Mouse (Mus musculus) embryo, embryonic 10 days (tissue): Measurements from ENCODE around the gene Qsox2.

Experiments used
- DNase-seq: peaks from one replicate; pipeline ENCODE4 v3.0.0-alpha.2; 2015; ENCODE audit warnings: low spot score

The Qsox2 gene

GRCm38 (mm10) chr2:26237290-26237782, at the start of gene Qsox2:
Gene Qsox2, minus strand, starts transcription at chr2:26237525.
- peak; percentile 95 for DNase-seq

DNA sequence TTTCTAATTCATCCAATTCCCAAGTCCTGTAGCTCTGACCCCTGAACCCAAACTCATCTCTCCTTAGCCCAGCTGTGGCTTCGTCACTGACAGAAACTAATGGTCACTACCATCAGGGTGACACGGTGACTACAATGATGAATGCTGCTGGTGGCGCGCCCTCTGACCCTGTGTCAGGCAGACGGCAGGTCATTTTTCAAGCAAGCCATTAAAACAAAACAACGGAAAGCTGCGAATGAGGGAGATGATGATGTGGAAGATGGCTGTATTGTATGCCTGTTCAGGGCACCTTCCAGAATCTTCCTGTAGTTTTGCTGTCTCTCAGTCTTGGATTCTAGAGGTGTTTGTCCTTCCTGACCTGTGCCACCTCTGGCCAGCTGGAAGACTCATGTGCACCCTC, 49.1 kb upstream of the Qsox2 start:
- DNase-seq: peak; percentile 79

GRCm38 (mm10) chr2:26285804-26286203, 48.5 kb upstream of the Qsox2 start:
- no peak for DNase-seq

DNA sequence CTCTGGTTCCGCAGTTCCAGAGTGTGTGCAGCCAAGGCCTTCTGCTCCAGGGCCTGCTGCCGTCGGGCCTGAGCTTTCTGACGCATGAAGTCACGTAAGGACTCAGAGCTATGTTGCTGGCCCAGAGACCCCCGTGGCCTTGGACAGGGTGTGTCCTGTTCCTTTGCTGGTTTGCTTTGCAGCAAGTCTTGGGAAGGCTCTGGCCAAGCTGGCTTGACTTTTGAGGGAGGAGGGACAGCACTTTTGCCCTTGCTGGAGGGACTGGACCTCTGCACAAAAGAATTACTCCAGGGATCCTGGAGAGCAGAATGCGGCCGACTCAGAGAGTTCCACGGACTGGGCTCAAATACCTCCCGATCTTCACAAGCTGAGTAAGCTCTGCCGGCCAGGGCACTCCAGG, 43.3 kb upstream of the Qsox2 start:
- no peak for DNase-seq

DNA sequence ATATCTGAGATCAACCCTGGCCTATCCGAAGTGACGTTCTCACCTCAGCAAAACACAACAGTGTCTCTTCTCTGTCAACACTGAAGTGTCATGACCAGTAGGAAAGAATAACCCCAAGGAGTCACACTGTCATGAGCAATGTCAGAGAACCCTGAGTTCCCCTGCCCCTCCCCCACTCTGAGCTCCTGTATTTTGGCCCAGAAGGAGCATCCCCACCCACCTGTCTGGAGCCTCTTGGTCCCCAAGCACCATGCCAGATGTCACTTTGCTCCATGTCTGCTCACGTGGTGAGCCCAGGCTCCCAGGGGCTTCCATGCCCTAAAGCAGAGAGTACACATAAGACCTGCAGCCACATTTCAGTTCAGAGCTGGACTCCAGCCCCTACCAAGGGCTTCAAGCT, 42.4 kb upstream of the Qsox2 start:
- no peak for DNase-seq

- DNase-seq: peak; percentile 86
Observed at GRCm38 (mm10) chr2:26273611-26274010, 36.3 kb upstream of the Qsox2 start.

- DNase-seq: no peak
Observed at GRCm38 (mm10) chr2:26268216-26268615, 30.9 kb upstream of the Qsox2 start.

DNA sequence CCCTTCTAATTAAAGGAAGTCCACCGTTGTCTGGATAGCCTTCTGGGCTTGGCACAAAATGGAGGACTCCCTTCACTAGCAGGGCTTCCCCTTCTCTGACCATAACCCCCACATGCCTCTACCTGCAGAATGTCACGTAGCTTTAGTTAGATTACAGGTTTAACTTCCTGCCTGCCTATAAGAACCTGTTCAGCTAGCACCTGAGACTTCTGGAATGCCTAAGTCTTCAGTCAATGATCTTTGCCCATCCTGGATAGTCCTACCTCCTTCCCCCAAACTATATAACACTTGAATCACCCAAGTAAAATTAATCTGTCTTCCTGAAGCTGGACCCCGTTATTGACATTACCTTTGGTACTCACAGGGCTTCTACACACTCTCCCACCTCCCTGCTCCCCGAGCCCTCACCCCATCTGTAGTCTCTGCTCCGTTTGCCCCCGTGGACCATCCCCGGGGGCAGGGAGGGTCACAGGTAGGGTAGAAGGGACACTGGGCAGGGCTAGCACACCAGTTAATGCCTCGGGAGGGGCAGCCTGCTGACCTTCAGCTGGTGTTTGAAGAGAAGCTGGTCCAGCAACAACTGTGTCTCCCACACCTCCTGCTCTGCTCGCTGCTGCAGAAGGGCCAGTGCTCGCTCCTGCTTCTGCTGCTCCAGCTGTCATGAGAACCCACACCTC, 28.9 kb upstream of the Qsox2 start:
- DNase-seq: no peak

DNA sequence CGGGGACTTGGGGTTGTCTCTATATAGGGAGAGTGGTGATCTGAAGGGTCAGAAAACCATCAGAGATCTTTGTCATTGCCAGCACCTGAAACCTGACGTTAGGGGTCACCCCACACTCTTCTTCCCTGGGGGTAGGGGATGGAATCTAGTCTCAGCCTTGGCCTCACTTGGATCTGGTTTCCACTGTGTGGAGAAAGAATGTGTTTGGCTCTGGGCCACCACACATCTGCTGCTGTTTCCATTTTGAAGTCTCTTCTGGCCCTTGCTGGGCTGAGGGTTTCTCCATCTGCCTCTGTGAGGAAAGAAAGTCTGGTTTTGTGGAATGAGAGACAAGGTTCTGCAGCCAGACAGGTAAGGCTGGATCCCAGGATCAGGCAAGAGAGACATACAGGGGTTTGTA, 27.8 kb upstream of the Qsox2 start:
- no peak for DNase-seq

GRCm38 (mm10) chr2:26264646-26265045, 27.3 kb upstream of the Qsox2 start:
- DNase-seq: no peak

- no peak for DNase-seq
Observed at GRCm38 (mm10) chr2:26257315-26258096, 20.2 kb upstream of the Qsox2 start.

GRCm38 (mm10) chr2:26254816-26255215, 17.5 kb upstream of the Qsox2 start:
- no peak for DNase-seq

DNA sequence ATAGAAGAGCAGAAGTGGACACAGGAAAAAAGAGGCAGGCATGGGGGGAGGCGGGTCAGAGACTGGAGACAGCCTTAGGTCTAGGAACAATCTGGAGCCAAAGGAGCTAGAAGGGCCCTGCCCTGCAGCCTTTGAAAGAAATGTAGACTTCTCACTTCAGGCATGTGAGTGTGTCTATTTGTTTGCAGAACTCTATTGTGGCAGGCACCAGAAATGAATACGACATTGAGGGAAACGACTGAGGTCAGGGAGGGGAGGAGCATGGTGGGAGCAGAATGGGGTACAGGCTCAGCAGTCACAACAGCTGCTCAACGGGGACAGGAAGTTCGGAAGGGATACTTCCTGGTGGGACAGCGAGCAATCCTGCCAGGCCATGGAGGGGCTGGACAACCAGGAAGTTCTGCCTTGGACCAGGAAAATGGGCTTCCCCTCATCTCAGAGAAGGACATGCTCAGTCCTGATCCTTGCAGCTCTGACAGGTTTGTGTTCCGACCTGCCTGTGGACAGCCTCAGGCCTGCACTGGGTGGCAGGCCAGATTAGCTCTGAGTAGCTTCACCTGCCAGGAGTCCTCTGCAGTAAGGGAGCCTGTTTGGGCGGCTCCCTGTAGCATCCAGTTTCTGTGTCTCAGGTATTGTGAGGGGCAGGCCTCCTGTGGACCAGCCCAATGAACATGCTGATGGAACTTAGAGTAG, 15.3 kb upstream of the Qsox2 start:
- no peak for DNase-seq

DNA sequence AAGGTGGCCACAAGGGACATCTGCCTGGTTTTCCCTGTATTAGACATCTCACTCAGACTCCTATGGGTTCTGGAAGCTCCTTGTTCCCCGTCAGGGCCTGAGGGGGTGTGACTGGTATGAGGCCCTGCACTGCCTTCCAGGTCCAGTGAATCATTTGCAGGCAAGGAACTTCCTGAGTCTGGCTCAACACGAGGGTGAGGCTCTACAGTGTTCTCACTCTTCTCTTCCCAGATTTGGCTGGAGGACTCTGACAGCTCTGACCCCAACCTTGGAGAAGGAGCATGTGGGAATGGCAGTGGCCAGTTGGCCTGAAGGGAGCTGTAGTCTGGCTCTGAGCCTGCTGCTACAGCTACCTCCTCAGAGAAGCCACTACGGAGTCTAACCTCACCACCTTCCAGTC, 10.2 kb upstream of the Qsox2 start:
- DNase-seq: no peak

GRCm38 (mm10) chr2:26240841-26241240, 3.5 kb upstream of the Qsox2 start:
- DNase-seq: no peak

DNA sequence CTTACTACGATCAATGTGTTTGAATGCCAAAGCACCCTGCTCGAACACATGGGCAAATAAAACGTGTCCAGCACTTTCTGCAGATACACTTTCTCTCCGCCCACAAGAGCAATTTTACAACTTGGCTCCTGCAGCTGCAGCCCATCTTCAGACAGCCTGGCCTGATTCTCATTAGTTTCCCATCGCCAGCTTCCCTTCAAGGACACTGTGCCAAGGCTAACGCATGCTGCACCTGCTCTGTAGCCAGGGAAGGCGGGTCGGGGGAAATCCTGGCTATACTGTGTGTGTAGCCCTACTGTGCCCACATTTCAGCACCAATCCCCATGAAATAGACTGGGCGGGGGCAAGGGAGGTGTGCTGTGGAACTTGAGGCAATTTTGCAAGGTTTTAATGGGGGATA, 3.0 kb upstream of the Qsox2 start:
- no peak for DNase-seq

DNA sequence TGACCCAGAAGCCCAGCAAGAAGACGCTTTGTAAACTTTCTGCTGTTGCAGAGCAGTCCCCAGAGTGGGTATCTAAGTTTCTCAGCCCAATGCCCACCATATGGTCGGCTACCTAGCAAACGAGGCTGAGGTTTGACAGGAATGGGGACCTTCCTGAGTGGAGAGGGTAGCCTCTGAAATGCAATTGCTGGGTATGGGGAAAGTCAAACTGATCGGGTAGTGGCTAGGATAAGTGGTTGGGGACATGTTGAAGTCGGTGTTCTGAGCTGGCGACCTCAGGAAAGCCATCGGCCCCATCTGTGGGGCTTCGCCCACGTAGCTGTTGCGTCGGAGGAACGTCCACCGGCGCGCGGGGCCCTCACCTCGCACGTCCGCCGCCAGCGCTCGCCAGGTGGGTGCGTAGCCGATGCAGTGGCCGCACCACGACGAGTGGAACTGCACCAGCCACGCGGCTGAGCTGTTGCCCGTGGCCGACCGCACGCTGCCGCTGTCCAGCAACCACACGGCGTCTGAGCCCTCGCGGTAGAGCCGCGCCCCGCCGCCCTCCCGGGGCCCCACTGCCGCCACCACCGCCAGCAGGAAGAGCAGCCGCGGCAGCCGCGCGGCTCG, 540 bp downstream of the Qsox2 start:
- peak; percentile 38 for DNase-seq

DNA sequence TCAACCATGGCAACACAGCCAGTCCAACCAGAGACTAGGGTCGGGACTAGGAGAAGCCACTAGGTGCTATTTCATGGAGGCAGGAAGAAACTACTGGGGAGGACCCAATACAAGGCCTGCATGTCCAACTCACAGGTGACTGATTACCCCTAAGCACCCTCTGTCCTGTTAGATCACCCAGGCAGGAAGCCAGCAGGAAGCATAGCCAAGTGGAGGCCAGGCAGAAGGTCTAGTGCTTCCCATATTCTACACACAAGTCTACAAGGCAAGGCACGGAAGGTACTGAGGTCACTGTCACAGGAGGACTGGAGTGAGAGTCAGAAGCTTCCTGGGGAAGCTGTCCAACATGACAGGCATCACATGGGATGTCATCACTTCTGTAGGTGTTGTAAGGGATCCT, 2.6 kb downstream of the Qsox2 start:
- DNase-seq: no peak

DNA sequence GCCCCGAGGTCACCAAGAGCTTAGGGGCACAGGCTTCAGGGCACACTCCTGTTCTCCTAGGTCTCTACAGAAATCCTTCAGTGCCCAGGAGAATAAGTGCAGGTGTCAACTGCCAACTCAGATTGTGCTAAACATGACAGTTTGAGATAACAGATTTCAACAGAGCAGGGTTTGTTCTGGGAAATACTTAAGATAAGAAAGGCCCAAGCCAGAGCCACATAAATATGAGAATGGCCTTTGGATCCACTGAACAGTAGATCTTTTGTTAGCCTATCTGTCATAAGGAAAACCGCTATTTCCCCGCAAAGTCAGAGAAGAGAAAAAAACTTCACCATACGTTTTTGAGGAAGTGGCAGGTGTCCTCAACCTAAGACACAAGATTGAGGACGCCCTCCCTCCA, 3.1 kb downstream of the Qsox2 start:
- no peak for DNase-seq

- no peak for DNase-seq
Observed at GRCm38 (mm10) chr2:26231366-26231765, 6.0 kb downstream of the Qsox2 start.

DNA sequence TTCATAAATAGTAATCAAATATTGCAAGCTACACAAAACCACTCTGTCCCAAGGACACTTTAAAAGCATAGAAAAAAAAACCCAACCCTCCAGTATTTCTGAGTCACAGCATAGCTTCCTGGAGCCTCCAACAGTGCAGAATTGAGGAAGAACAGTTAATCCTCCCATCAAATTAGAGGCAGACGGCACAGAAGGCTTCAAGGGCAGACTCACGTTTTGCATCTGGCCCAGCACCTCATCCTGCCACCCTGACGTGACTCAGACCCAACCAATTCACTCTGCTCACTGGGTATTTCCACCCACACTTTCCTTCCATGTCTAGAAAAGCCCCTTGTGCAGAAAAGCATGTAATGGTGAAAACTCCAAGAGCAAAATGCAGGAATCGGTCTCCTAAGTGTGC, 7.1 kb downstream of the Qsox2 start:
- no peak for DNase-seq

GRCm38 (mm10) chr2:26227788-26228187, 9.5 kb downstream of the Qsox2 start:
- DNase-seq: peak; percentile 88

DNA sequence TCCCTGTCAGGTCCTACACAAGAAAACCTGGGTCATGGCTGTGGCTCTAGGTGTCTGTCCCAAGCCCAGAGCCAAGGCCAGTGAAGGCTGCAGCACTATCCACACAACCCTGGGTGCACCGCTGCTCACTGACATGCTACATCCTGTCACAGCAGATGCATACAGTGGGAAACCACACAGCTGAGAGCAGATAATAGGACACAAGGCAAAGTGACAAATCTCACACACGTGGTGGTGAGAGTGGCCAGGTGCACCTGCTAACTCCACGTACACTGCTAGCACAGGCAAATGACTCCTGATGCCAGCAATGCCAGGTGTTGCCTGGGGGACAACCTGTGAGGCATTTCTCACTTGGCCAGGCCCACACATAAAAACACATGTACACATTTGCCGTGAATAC, 12.1 kb downstream of the Qsox2 start:
- no peak for DNase-seq
